Mouse (Mus musculus) megakaryocyte, embryonic 14.5 days (primary cell): ENCODE data around the gene Nbas.

Experiments
- FLI1 ChIP-seq: IDR thresholded peaks from 2 replicates; pipeline ENCODE4 v1.6.1; 2012; ENCODE audit warnings: low read length, inconsistent platforms, mixed read lengths
- GATA1 ChIP-seq: IDR thresholded peaks from 3 replicates; pipeline ENCODE4 v1.6.1; 2012; ENCODE audit warnings: mixed read lengths, low read length, inconsistent platforms, borderline replicate concordance

DNA sequence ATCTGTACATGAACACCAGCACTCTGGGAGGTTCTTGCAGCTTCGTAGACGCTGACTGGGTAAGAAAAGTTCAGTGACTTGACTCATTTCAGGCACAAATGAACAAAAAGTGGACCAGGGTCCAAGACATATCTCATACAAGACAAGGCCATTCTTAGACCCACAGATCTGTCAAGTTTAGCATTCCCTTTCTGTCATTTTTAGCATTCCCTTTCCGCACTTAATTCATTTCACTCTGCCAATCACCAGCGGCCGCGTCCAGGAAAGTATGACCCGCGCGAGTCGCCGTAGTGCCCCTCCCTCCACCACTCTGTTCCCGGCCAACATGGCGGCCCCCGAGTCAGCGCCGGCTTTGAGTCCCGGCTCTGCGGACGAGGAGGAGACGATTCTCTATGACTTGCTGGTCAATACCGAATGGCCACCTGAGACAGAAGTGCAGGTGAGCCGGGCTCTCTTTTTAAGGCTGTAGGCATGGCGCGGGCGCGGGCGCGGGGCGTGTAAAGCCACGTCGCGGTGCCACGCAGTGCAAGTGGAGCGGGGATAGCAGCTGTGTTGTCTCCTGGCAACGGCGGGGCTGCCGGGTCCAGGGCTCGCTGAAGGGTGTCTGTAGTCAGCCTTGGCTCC is at the start of gene Nbas:
- TF ChIP-seq GATA1 (no peak), FLI1 (no peak)
